Mouse (Mus musculus): ENCODE results near the gene Uty. TPM values are rescaled to one million over a fixed set of nuclear protein-coding genes. Genes with fewer than 3 reads are reported as not detected.

The Uty gene
- polyA plus RNA-seq, 1 experiment from 2014 or later = 11.0 TPM

Other genes starting within 250 kb of the Uty start
- gene Eif2s3y, start 235.2 kb downstream of the Uty start, polyA plus RNA-seq (2015; fragmentation: Nextera tagmentation; extraction: Ambion mirVana) = 30.5 and 36.0 TPM in 2 replicates
- gene Ddx3y, start 40.9 kb upstream of the Uty start, polyA plus RNA-seq (2015; fragmentation: Nextera tagmentation; extraction: Ambion mirVana) = 23.8 and 27.0 TPM in 2 replicates
- gene Usp9y, start 214.0 kb upstream of the Uty start, polyA plus RNA-seq (2015; fragmentation: Nextera tagmentation; extraction: Ambion mirVana) = not detected in 2 replicates

Measured in embryonic facial prominence, embryonic 15.5 days (tissue).